Mouse (Mus musculus): ENCODE data around the gene Gcnt4. TPM values are rescaled to one million over a fixed set of nuclear protein-coding genes. Genes with fewer than 3 reads are reported as not detected.

Gene Gcnt4
- 0.96 and 1.1 TPM in 2 replicates for polyA plus RNA-seq (2015; fragmentation: Nextera tagmentation; extraction: Ambion mirVana)

DNA sequence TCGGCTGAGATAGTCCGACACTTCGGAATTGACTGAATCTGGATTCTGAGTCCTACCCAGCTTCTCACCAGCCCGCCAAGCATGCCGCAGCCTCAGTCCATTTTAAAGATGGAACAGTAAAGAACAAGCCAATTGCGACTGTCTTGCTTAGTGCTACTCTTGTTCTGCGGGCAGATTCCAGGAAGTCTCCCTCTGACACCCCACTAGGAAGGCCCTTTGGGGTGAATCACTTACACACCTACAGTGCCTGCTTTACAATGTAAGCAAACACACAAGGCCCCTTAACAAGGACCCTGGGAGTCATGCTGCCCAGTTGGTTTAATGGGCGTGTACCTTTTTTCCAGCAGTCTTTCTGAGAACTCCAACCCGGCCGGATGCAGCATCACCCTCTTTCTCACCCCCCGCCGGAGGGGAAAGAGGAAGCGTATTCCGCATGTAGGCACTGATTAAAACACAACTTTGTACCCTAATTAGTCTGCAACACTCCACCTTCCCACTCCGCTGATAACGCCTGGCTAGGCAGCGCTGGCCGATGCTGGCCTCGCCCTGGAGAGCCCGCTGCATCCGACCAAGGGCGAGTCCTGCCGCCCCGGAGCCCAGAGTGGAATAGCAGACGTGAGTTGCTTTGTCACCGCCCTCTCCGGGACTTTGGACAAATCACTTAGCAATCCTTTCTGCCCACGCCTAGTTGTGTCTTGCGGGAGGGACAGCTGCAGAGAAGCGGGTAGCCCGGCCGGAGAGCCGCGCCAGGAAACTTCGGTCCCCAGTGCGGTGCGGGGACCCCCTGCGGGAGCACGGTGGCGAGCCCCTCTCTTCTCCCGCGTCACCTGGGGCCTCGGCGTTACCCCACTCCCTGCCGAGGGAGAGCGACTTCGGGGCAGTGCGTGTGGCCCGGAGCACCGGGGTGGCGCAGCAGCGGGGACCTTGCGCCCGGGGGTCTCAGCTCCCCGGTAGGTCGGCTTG lies at the start of gene Gcnt4:
Gene Gcnt4, plus strand, starts transcription at position 691 of the 963 bp plus-strand sequence.
- peak within 1 kb of the TSS; percentile 45; the same call in 1 of the 2 replicates for H3K27ac ChIP-seq (replicated peaks)
- peak within 1 kb of the TSS; percentile 100 for H3K4me2 ChIP-seq (replicated peaks; ENCODE audit: low read depth)
- no peaks in the 10 kb centered on the region for H3K27me3 ChIP-seq (ENCODE audit: control insufficient read depth, insufficient read depth, low read length)
- peak within 1 kb of the TSS; percentile 85 for H3K4me3 ChIP-seq (ENCODE audit: low read depth, low read length)
- H3K9ac ChIP-seq (ENCODE audit: low read length) = peak within 1 kb of the TSS; percentile 78
- TF ChIP-seq EP300 (optimal IDR thresholded peaks at IDR 0.05) (no peak), CTCF (IDR thresholded peaks at IDR 0.05; ENCODE audit: low read depth) (no peak)
- WGBS = 12% methylated on average over 47 of the region's 56 CpGs
- ATAC-seq (ENCODE audit: low FRiP score, low TSS enrichment) (peak; percentile 93), DNase-seq (ENCODE audit: low spot score) (peak; percentile 85)
- H3K9me3 ChIP-seq (ENCODE audit: control insufficient read depth, low read length) = no peaks in the 10 kb centered on the region
- no peaks in the 10 kb centered on the region for H3K36me3 ChIP-seq (ENCODE audit: control insufficient read depth, insufficient read depth, low read length)
- H3K4me1 ChIP-seq (replicated peaks; ENCODE audit: control insufficient read depth, insufficient read depth) = no peaks in the 10 kb centered on the region

- H3K9me3 ChIP-seq (ENCODE audit: control insufficient read depth, low read length) = no peaks in the 10 kb centered on the region
- 65% methylated on average over 12 of the region's 12 CpGs for WGBS
- no peak for DNase-seq (ENCODE audit: low spot score)
- no peaks in the 10 kb centered on the region for H3K27me3 ChIP-seq (ENCODE audit: control insufficient read depth, insufficient read depth, low read length)
- TF ChIP-seq EP300 (optimal IDR thresholded peaks at IDR 0.05) (no peak), CTCF (IDR thresholded peaks at IDR 0.05; ENCODE audit: low read depth) (no peak)
- no peak overlapping the region for H3K27ac ChIP-seq (replicated peaks)
- H3K4me2 ChIP-seq (replicated peaks; ENCODE audit: low read depth) = no peak overlapping the region
- no peak for ATAC-seq (ENCODE audit: low FRiP score, low TSS enrichment)
- no peak overlapping the region for H3K4me3 ChIP-seq (ENCODE audit: low read depth, low read length)
- H3K9ac ChIP-seq (ENCODE audit: low read length) = no peak overlapping the region
- no peaks in the 10 kb centered on the region for H3K4me1 ChIP-seq (replicated peaks; ENCODE audit: control insufficient read depth, insufficient read depth)
- no peaks in the 10 kb centered on the region for H3K36me3 ChIP-seq (ENCODE audit: control insufficient read depth, insufficient read depth, low read length)
Measured at GRCm38 (mm10) chr13:96878220-96879057, 46.0 kb upstream of the Gcnt4 start.

GRCm38 (mm10) chr13:96884534-96884933 lies 40.0 kb upstream of the Gcnt4 start:
- Histone ChIP-seq H3K27me3 (ENCODE audit: control insufficient read depth, insufficient read depth, low read length) (no peaks in the 10 kb centered on the region), H3K27ac (replicated peaks) (no peak overlapping the region), H3K36me3 (ENCODE audit: control insufficient read depth, insufficient read depth, low read length) (no peaks in the 10 kb centered on the region), H3K9me3 (ENCODE audit: control insufficient read depth, low read length) (no peaks in the 10 kb centered on the region), H3K4me1 (replicated peaks; ENCODE audit: control insufficient read depth, insufficient read depth) (no peaks in the 10 kb centered on the region), H3K9ac (ENCODE audit: low read length) (no peak overlapping the region), H3K4me2 (replicated peaks; ENCODE audit: low read depth) (no peak overlapping the region), H3K4me3 (ENCODE audit: low read depth, low read length) (no peak overlapping the region)
- no peak for DNase-seq (ENCODE audit: low spot score)
- no peak for TF ChIP-seq EP300 (optimal IDR thresholded peaks at IDR 0.05)
- no peak for TF ChIP-seq CTCF (IDR thresholded peaks at IDR 0.05; ENCODE audit: low read depth)
- no peak for ATAC-seq (ENCODE audit: low FRiP score, low TSS enrichment)
- 57% methylated on average over 1 of the region's 1 CpGs for WGBS

DNA sequence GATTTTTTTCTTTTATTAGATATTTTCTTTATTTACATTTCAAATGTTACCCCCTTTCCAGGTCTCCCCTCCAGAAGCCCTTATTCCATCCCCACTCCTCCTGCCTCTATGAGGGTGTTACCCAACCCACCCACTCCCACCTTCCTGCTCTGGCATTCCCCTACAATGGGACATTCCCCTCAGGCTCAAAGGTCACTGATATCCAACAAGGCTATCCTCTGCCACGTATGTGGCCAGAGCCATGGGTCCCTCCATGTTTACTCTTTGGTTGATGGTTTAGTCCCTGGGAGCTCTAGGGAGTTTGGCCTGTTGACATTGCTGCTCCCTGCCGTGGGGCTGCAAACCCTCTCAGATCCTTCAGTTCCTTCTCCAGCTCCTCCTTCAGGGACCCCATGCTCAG lies 34.5 kb upstream of the Gcnt4 start:
- H3K9me3 ChIP-seq (ENCODE audit: control insufficient read depth, low read length) = no peaks in the 10 kb centered on the region
- DNase-seq (ENCODE audit: low spot score) (no peak), ATAC-seq (ENCODE audit: low FRiP score, low TSS enrichment) (no peak)
- no peak overlapping the region for H3K27ac ChIP-seq (replicated peaks)
- H3K9ac ChIP-seq (ENCODE audit: low read length) = no peak overlapping the region
- no peak for TF ChIP-seq EP300 (optimal IDR thresholded peaks at IDR 0.05)
- TF ChIP-seq CTCF (IDR thresholded peaks at IDR 0.05; ENCODE audit: low read depth) = no peak
- H3K27me3 ChIP-seq (ENCODE audit: control insufficient read depth, insufficient read depth, low read length) = no peaks in the 10 kb centered on the region
- no peaks in the 10 kb centered on the region for H3K4me1 ChIP-seq (replicated peaks; ENCODE audit: control insufficient read depth, insufficient read depth)
- H3K4me2 ChIP-seq (replicated peaks; ENCODE audit: low read depth) = no peak overlapping the region
- H3K4me3 ChIP-seq (ENCODE audit: low read depth, low read length) = no peak overlapping the region
- no peaks in the 10 kb centered on the region for H3K36me3 ChIP-seq (ENCODE audit: control insufficient read depth, insufficient read depth, low read length)
- 12% methylated on average over 2 of the region's 2 CpGs for WGBS

DNA sequence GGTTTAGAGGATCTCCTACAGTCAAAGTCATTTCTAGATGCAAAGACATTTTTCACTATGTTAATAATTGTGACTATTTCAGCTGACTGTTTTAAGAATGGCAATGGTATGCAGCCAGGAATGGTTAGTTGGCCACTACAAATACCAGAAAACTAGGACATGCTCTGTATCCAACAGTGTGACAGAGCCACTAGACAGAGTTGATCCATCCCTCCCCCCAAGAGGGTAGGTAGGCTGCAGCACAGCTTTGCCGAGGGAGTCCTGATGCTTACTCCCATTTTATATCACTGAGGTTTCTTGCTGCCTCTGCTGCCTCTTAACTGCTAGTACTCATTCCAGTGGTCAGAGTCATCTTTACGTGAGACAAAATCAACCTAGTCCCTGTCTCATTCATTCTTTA lies 29.3 kb upstream of the Gcnt4 start:
- Histone ChIP-seq H3K4me3 (ENCODE audit: low read depth, low read length) (no peak overlapping the region), H3K36me3 (ENCODE audit: control insufficient read depth, insufficient read depth, low read length) (no peaks in the 10 kb centered on the region), H3K27me3 (ENCODE audit: control insufficient read depth, insufficient read depth, low read length) (no peaks in the 10 kb centered on the region), H3K9ac (ENCODE audit: low read length) (no peak overlapping the region), H3K9me3 (ENCODE audit: control insufficient read depth, low read length) (no peaks in the 10 kb centered on the region), H3K27ac (replicated peaks) (no peak overlapping the region), H3K4me2 (replicated peaks; ENCODE audit: low read depth) (no peak overlapping the region), H3K4me1 (replicated peaks; ENCODE audit: control insufficient read depth, insufficient read depth) (no peaks in the 10 kb centered on the region)
- ATAC-seq (ENCODE audit: low FRiP score, low TSS enrichment) (no peak), DNase-seq (ENCODE audit: low spot score) (no peak)
- no peak for TF ChIP-seq CTCF (IDR thresholded peaks at IDR 0.05; ENCODE audit: low read depth)
- no peak for TF ChIP-seq EP300 (optimal IDR thresholded peaks at IDR 0.05)
- 73% methylated on average over 2 of the region's 2 CpGs for WGBS
